Mouse (Mus musculus) hematopoietic stem cell, adult 5-6 weeks (primary cell): ENCODE results near the gene Sec24b. TPM values are rescaled to one million over a fixed set of nuclear protein-coding genes. Genes with fewer than 3 reads are reported as not detected.

Experiments used
- ATAC-seq, 2 experiments: fragments of 125-278 bp in 1 of 2; replicated peaks in 1 of 2; 2 replicates each; pipeline ENCODE4 v1.8.0; 2016 to 2017; ENCODE audit warnings: inconsistent platforms in 2 of 2, mild to moderate bottlenecking in 2 of 2, moderate number of reproducible peaks in 2 of 2, low read depth in 1 of 2, moderate TSS enrichment in 1 of 2; ENCODE audit not compliant: low FRiP score in 2 of 2, poor library complexity in 2 of 2, severe bottlenecking in 2 of 2, insufficient read depth in 1 of 2, low TSS enrichment in 1 of 2
- total RNA-seq: library from RNA; stranded (forward); fragments of 172-1452, 232-1000 nt; gene quantifications from 2 replicates; pipeline ENCODE4 v1.2.3, GENCODE M21; 2017

The Sec24b gene
- total RNA-seq, 1 experiment from 2014 or later, result 43.0 TPM

GRCm38 (mm10) chr3:129949158-129949773, 112.1 kb downstream of the Sec24b start:
- no peak for ATAC-seq

DNA sequence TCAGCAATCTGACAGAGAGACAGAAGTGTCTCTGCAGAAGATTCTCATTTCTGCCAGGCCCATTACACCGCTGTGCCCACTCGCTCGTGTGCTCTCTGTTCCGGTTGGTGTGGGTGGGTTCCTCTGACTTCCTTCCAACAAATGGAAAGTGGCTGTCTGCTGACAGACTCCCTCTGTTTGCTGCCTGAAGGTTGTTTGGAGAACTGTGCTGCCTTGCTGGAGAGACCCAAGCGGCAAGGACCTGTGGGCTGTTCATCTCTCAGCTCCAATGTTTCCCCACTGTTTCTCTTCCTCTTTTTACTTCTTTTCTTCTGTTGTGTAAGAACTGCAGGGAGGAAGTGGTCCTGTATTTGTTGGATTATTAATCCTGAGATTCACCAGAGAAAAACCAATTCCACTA, 113.0 kb downstream of the Sec24b start:
- ATAC-seq, result no peak

GRCm38 (mm10) chr3:129946217-129946914, 115.0 kb downstream of the Sec24b start:
- peak; percentile 72 to 76 for ATAC-seq

GRCm38 (mm10) chr3:129943813-129944212, 117.5 kb downstream of the Sec24b start:
- ATAC-seq, result no peak

DNA sequence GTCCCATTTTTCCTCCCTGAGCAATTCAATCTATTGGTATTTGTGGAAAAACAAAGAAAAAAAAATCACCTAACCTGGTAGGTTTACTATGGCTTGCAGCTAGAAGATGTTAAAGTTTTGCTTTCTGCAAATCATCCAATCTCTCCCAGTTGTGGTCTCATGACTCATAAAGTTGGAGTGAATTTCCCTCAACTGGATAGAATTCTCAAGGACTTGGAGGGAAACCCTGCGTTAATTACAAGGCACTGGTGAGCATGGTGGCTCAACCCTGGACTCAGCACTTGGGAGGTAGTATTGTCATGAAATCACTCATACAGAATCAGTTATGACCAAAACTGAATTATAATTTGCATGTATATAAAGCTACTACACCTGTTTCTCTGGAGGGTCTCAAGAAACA, 120.1 kb downstream of the Sec24b start:
- no peak for ATAC-seq

DNA sequence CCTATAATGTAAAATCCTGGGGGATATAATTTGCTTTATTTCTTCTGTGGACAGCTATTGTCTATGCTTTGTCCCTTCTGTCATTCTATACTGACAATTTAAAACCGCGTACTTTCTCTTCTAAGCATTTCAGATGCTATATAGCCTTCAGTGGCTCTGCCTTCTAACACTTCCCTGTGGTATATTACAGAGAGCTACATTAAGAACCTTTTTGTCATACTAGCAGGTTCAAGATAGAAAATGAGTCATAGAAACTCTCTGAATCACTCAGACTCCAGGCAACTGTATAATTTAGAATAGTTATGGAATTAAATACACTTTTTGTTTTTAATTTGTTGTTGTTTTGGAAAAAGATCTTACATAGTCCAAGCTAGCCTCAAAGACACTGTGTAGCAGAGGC, 120.6 kb downstream of the Sec24b start:
- no peak for ATAC-seq

DNA sequence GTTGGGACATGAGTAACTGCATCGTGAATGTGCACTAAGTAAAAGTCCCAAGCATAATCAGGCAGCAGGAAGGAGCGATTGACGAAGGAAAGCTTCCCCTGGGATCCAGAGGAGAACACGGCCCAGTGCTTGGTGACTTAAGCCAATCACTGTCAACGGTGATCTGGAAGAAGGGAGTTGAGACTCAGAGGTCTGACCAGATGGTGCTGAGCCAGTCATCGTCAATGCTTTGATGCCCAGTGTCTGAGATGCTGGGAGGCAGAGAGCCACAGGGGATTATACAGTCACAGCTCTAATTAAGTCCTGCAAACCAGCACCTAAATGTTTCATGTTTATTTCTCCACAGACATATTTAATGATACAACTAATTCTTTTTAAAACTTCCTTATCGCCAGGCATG, 122.3 kb downstream of the Sec24b start:
- no peak for ATAC-seq

- ATAC-seq, result no peak
Measured at GRCm38 (mm10) chr3:129937848-129938247, 123.5 kb downstream of the Sec24b start.

DNA sequence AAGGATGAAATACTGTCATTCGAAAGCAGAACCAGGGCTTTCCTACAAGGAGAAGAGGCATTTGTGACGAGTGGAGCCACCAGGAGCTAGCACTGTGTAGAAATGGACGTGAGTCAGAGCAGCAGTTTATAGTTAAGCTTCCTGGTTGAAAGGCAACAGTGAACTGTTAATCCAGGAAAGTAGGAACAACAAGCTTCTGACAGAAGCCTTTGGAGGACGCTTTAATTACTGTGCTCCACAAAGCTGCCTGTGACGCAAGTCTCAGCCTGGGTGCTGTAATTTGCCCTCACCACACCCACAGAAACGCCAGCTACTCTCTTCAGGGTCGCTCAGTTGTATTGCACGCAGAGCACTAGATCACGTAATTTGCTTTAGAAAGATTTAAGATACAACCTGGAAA, 124.8 kb downstream of the Sec24b start:
- peak in 1 of 2 experiments; percentile 36; a peak in 1 of 4 replicates for ATAC-seq

Other genes starting within 250 kb of the Sec24b start
- gene Rrh, start 239.0 kb downstream of the Sec24b start, total RNA-seq, result 0.55 TPM in 1 of 2 replicates, not detected in the other
- gene Gar1, start 230.2 kb downstream of the Sec24b start, total RNA-seq, result 24.8 and 56.9 TPM in 2 replicates
- not detected in 2 replicates for gene Cfi, start 225.7 kb downstream of the Sec24b start, total RNA-seq
- gene Pla2g12a, start 182.9 kb downstream of the Sec24b start, total RNA-seq, result 11.7 and 29.2 TPM in 2 replicates
- gene Casp6, start 160.1 kb downstream of the Sec24b start, total RNA-seq, result 23.5 and 27.0 TPM in 2 replicates
- 1.7 and 3.6 TPM in 2 replicates for gene Mcub, start 91.3 kb downstream of the Sec24b start, total RNA-seq
- 0.15 TPM in 1 of 2 replicates, not detected in the other for gene Col25a1, start 69.9 kb upstream of the Sec24b start, total RNA-seq